Mouse (Mus musculus) urinary bladder, postnatal 36 days (tissue): ENCODE data around the gene Prkaa1.
"Not testable (repeated sequence)": the region's sequence is repeated elsewhere in the genome, so short reads cannot be mapped to it uniquely, and the experiment has no call there.

Experiments
- DNase-seq, 2 experiments: peaks; one replicate each; pipeline ENCODE4 v3.0.0; 2022; ENCODE audit warnings: low spot score in 2 of 2, mixed read lengths in 1 of 2

Prkaa1 gene

DNA sequence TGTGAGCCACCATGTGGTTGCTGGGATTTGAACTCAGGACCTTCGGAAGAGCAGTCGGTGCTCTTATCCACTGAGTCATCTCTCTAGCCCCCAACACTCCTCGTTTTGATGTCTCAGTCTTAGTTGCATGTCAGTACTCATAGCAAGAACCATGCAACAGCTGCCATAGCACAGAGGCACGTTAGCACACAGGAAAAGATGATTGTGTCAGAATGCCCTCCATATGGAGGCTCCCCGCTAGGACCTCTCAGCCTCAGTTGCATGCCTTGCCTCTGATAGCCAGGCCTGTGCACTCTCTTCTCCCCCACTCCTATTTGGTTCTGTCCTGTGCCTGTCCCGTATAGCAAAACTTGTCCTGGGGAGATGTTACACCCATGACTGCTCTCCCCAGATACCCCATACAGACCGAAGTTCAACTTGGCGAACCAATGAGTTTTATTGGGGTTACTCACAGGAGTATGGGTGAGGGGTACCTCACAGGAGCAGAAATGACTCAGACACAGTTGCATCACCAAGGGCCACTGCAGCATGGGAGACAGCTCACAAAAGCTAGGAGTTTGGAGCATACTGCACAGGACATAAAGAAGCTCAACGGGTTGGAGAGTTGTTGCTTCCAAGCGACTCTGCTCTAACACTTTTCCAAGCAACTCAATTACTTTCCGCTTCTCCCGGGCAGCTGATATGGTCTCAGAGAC is 14.4 kb upstream of the Prkaa1 start:
- DNase-seq: no peak

DNA sequence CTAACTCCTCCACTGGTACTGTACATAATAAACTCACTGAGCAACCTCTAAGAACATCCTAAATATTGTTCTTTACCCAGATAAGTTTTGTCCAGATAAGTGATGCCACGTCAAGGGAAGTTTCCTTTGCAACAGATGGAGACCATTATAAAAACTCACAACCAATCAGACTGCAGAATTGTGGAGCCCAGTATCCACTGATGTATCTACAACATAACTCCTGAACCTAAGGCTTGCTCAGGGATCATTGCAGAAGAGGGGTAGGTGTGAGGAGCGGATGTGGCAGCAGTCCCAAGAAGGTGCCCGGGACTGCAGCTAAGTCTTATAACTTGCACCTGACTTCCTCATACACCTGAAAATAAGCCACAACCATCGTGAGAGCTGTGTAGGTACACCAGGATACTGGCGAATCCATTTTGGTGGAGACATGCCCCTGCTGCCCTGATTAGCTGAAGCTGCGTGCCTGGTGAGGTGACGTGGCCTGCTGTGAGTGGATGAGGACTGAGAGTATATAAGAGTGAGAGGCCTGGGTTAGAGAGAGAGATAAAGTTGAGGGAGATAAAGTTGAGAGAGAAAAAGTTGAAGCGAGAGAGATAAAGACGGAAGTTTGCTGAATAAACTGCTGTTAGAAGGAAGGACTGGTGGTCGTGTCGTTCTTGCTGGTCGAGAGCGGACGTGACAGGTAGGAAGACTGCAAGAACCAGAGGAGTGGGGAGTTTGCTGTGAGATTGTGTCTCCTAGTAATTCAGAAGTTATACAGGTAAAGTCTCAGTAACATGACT is 12.6 kb upstream of the Prkaa1 start:
- not testable (repeated sequence) for DNase-seq

DNA sequence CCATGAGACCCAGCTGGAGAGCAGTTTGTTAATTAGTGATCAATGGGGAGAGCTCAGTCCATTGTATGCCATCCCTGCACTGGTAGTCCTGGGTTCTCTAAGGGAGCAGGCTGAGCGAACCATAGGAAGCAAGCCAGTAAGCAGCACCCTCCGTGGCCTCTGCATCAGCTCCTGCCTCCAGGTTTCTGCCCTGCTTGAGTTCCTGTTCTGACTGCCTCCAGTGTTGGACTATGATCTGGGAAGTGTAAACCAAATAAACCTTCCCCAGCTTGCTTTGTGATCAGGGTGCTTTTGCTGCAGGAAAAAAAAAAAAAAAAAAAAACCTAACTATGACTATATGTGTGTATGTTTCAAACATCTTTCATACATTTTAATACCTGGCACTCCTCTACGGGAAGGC is 10.4 kb upstream of the Prkaa1 start:
- no peak for DNase-seq

DNA sequence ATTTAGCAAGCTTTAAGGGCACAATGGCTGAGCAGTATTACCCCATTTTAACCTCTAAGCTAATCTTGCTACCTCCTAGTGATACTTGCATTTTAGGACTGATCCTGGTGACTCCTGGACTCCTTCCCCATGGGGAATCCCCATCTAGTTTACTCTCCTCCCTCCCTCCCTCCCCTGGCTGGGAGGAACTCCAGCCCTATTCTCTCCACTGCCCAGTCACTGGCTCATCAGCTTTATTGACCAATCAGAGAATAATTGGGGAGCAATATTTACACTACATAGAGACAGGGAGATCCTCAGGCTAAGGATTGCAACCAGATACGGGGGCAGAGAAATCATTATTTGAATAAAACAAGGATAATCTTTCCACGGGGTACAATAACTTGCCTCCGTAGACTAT is 9.5 kb upstream of the Prkaa1 start:
- DNase-seq: no peak

DNA sequence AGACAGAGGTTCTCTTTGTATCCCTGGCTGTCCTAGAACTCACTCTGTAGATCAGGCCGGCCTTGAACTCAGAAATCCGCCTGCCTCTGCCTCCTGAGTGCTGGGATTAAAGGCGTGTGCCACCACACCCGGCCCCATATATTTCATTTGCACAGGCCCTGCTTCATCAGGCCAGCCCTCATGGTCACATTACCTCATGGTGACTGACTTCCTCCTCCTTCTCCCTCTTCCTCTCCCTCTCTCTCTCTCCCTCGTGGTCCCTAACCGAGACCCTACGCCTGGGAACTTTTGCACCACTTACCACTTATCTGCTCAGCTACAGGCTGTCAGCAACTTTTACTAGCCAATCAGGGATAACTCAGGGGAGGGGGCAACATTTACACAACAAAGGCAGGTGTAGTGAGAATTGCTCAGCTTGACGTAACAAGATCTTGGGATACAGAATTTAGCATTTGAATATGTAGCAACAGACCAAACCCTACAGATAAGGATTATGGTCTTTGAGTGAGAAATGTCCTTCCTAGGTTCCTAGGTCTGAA is 8.6 kb upstream of the Prkaa1 start:
- DNase-seq: no peak

DNA sequence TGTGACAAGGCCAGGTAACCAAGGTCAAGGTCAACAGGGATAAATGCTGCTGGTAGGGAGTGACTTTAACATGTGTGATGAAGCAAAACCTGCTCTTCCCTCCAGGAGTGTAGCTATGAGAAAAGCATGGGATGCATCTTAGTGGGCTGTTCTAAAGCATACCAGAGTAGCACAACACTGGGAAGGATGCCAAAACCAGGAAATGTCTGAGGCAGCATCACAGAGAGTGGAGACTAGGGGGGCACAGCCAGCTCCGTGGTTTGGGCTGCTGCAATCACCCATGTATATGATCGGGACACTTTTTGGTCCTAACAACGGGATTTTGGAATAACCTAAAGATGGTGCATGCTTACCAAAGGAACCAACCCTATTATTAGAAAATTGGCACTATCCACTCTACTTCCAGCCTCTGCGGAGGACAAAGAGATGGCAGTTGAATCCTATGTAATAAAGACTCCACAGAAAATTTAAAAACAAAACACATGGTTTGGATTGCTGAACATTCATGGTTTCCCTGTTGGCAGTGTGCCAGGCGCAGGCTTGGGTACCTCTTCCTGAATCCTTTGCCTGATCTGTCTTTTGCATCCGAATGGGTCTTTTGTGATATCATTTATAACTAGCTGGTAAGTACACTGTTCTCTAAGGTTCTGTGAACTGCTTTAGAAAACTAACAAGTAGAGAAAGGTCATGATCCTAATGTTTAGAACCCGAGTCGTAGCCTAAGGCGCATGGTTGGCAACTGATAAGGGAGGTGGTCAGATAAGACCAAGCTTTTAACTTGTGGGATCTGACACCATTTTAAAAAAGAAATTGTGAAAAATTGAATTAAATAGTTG is 5.4 kb upstream of the Prkaa1 start:
- no peak for DNase-seq

DNA sequence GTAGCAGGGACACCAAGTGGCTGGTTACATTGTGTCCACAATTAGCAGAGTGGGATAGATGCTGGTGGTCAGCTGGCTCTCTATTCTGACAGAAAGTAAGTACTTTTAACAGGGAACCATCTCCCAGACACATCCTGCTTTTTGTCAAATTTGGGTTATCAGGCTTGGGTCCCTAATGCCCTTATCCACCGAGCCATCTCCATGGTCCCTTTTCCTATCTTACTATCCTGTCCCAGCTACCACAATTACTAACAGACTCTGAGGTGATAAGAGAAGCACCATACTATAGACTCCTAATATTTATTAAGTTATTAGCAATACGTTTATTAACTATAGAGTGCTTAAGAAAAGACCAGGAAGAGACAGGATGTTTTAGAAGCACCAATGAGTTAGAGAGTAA is 4.3 kb upstream of the Prkaa1 start:
- DNase-seq: no peak

DNA sequence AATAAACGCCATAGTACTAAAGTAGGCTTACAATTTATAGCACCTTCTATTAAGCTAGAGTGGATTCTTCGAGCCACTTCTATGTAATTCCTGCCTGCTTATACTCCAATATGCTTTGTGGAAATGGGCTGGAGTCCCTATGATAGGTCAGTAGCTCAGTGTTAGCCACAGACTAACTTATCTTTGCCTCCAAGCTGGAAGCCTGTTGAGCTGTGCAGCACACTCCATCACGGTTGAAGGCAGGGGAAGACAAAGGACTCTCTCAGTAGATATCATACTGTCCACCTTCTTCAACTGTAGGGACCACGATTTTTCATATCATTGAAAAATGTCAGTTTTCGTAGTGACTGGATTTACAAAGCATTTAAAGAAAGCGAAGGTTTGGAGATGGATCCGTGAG is 3.8 kb upstream of the Prkaa1 start:
- DNase-seq: no peak

DNA sequence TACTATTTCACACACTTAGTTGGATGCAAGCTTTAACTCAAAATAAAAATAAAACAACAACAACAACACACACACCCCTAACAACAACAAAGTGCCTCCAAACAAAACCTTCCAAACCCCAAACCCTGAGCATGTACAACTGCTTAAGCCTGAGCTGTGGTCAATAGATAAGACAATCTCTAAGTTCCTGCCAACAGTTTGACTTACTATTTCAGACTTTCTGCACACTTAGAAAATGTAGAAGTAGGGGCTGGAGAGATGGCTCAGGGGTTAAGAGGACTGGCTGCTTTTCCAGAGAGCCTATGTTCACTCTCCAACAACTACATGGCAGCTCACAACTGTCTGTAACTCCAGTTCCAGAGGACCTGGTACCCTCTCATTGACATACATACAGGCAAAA is 3.3 kb upstream of the Prkaa1 start:
- DNase-seq: no peak

DNA sequence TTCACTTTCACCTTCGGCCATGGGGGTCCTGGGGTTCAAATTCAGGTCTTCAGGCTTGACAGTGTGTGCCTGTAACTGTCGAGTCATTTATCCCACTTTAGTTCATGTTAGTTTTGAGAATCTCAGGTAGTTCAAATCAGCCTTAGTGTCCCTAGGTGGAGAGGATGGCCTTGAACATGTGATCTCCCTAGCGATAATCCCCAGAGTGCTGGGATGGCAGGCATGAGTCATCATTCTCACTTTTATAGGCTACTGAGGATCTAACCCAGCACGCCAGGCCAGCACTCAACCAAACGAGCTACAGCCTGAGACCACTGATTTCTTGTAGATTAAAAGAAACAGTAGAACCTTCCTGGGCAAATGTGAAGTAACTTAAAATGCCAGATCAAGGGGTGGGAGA is 1.6 kb upstream of the Prkaa1 start:
- DNase-seq: no peak

DNA sequence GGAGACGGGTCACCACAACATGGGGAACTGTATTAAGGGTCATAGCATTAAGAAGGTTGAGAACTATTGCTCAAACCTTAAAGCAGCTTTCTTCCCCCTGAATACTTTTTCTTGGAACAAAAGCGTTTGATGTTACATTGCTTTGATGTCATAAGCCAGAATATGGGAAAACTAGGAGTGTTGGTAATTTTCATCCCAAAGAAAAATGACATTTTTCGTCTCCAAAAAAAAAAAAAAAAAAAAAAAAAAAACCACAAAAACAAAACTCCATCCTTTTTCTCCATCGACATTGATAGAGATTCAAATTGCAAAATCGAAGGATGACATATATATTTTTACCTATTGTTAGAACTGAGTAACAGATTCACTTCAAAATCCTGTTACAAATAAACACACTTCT is 947 bp upstream of the Prkaa1 start:
- DNase-seq: no peak

DNA sequence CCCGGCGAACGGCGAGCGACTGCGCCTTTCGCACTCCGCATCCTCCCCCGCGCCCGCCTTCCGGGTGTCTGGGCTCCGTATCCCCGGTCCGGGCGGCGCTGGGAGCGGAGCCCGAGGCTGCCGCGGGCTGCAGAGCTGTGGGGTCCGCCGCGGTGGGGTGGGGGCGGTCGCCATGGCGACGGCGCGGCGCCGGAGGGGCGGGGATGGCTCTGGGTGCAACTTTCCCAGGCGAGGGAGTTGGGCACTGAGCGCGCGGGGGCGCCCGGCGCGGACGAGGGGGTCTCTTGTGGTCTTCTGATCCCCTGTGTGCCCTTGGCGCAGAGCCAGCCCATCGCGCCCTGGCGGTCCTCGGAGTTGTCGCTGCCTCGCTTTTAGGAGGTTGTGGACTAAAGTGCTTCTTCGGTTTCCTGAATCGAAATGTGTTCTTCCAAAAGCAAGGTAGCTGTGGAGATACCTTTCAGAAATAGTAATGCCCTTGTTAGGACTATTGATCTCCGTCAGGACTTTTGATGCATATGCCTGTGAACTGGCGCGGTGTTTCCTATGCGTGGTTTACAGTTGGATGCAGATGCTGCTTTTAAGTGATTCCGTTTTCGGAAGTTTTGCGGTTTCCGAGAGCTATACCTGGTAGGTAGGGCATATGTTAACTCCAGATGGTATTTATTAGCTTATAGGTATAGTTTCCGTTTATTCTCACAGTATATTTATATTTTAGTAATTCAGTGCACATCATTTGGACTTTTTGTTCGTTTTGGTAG is 539 bp downstream of the Prkaa1 start:
- DNase-seq: peak; percentile 28 to 56

DNA sequence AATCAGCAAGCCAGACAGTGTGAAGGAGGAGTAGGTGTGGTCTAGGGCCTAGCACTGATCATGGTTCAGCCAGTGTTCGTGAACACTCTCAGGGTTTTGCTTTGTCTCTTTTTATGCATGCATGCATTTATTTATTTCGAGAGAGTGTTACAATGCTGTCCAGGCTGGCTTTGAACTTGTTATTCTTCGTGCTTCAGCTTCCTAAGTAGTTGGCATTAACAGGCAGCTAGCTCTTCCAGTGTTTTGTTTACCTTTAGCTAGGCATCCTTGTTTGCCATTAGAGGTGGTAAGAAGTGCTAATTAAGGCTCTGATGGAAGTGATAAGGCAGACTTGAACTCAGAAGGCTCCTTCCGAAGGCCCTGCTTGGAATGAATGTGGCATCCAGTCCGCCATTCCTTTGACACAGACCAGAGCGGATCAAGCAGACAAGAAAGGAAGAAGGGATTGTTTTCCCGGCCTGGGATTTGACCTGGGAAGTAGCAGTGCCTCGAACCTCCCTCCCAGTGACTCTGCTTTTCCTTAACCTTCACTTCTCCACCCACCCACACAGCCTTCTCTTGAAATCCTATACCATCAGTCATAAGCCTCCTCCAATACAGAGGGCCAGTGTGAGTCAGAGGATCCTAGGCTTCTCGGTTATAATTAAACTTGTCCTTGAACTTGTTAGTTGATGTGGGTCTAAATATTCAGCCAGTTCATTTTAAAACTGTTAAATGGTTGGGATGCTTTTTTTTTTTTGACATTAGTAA is 1.7 kb downstream of the Prkaa1 start:
- DNase-seq: no peak

DNA sequence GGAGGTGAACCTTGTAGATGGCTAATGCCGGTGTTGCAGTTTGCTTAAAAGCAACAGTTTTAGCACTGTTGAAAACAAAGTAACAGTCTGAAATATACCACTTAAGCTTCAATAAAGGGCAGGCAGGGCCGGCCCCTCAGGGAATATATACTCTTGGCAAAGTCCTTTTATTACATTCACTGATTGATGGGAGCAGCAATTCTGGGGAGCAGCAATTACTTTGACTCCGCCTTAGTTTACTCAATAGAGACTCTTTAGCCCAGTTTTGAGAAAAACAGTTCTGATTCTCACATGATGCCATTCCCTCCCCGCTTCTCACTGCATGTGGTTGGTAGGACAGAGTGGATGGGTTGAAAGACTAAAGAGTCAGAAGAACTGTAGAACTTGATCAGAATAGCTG is 5.5 kb downstream of the Prkaa1 start:
- peak in 1 of 2 experiments; percentile 22 for DNase-seq

DNA sequence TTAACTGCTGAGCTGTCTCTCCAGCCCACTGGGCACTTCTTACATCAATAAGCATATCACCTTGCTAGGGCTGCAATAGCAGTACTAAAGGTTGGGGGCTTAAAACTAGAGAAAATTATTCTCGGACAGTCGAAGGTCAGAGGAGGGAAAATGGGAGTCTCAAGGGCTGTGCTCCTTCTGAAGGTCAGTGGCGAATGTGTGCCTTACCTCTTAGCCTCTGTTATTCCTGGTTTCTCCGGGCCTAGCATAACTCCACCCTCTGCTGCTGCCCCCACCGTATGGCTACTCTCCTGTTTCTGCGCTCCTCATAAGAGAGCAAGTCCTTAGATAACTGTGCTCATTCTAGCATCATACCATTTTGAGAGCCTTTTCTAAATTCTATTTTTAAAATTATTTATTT is 8.5 kb downstream of the Prkaa1 start:
- no peak for DNase-seq

DNA sequence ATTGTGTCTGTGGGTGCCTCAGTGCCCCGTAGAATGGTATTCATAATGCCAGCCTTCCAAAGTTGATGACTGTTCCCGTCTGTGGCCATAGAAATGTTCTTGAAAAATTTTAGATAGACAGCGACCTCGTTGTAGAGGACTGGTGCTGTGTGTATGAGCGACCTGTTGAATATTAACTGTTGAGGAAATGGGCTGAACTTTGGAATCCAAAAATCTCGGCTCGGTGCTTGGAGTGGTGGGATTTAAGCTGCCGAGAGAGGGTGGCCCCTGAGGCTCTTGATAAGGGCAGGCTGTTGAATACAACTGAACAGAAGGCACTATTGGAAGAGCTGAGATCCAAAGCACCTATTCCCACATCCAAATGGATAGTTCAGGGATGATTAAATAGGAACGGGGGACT is 11.0 kb downstream of the Prkaa1 start:
- DNase-seq: no peak

DNA sequence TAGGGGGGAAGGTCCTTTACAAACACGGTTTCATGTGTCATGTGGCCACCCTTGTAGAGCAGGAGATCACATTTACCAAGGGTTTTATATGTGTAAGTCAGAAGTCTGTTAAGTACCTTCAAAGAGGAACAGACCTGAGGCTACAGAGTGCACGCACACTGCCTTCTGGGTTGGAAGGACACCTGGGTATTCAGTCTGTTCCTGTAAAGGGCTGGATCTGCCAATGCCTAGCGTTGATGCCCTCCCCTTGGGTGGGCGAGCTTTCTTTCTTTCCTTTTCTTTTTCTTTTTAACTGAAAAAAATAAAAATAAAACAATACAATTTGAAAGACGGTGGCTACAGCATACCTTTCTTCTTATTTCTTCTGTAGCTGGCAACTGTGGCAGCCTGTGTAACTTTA is 11.4 kb downstream of the Prkaa1 start:
- DNase-seq: no peak

DNA sequence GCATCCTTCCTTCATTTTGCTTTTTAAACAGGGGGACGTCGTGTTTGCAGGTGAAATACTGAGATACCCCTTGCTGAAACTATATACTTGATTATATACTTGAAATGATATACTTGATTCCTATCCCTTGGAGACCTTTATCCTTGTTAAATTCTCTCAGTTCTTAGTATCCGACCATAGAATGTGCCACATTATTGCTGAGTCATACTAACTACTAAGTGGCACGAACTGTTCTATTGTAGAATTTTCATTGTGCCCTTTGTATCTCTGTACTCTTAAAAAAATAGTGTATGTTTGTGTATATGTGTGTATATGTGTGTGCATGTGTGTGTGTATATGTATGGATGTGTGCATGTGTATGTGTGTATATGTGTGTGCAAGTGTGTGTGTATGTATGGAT is 12.7 kb downstream of the Prkaa1 start:
- no peak for DNase-seq

DNA sequence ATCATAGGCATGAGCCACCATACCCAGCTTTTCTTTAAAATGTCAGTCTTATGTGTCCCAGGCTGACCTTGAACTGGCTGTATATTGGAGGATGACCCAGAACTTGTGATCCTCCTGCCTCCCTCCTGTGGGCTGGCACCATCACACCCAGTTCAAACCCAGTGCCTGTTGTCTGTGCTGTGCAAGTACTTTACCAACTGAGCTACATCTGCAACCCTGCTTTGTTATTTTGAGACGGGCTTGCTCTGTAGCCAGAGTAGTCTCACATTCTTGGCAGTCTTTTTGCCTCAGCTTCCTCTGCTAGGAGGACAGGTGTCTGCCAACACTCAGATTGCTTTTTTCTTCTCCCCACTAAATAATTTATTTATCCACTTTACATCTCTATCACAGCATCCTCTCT is 13.7 kb downstream of the Prkaa1 start:
- no peak for DNase-seq

DNA sequence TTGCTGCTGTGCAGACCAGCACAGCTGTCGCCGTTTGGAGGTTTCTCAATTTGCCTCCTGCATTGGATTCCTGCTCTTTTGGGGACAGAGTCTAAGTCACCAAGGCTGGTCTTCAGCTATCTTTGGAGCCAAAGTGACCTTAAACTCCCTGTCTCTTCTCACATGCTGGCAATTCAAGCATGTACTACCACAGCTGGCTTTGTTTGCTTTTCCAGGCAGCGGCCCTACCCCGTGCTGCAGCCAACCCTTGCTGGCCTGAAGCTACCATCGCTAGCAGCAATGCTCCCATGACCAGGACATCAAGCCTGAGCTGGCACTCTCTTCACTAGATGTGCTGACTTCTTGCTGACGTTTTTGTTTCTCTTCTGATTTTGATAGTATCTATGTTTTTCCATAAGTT is 15.2 kb downstream of the Prkaa1 start:
- no peak for DNase-seq
